Mouse (Mus musculus) CH12.LX (cell line): ENCODE data around the gene Osbpl5. TPM values are rescaled to one million over a fixed set of nuclear protein-coding genes. Genes with fewer than 3 reads are reported as not detected.

Experiments used
- DNase-seq: peaks from one replicate; pipeline ENCODE4 v3.0.0-alpha.2; 2013; ENCODE audit errors: extremely low read depth
- H3K27ac ChIP-seq: 2 replicates; pipeline ENCODE4 v1.5.1; 2012; ENCODE audit warnings: low read depth, mild to moderate bottlenecking, control low read depth, moderate library complexity; ENCODE audit not compliant: insufficient read depth
- H3K27me3 ChIP-seq: replicated peaks from 2 replicates; pipeline ENCODE3; 2012; ENCODE audit warnings: inconsistent platforms
- H3K36me3 ChIP-seq, 2 experiments: replicated peaks in 1 of 2; 2 replicates each; pipeline versions ENCODE3 to v1.6.1; 2012; ENCODE audit warnings: inconsistent platforms in 1 of 2, low read length in 1 of 2, mild to moderate bottlenecking in 1 of 2, mixed read lengths in 1 of 2, moderate library complexity in 1 of 2; ENCODE audit not compliant: control insufficient read depth in 1 of 2, insufficient read depth in 1 of 2
- H3K4me1 ChIP-seq, 2 experiments: 2 replicates each; pipeline ENCODE4 v1.6.1; 2012; ENCODE audit warnings: inconsistent platforms in 1 of 2, moderate library complexity in 1 of 2; ENCODE audit not compliant: insufficient read depth in 2 of 2, control insufficient read depth in 1 of 2
- H3K4me2 ChIP-seq: 2 replicates; pipeline ENCODE4 v1.6.1; 2012; ENCODE audit warnings: low read depth, mild to moderate bottlenecking, control low read depth; ENCODE audit not compliant: poor library complexity, insufficient read depth, severe bottlenecking
- H3K4me3 ChIP-seq, 3 experiments: fragments of 150-350 bp in 1 of 3; sonication (generic) in 1 of 3; replicated peaks in 1 of 3; 2 replicates each; pipeline versions ENCODE3 to v1.5.1; 2011 to 2012; ENCODE audit warnings: low read depth in 2 of 3, low read length in 2 of 3, mild to moderate bottlenecking in 2 of 3, moderate library complexity in 2 of 3, control low read depth in 1 of 3, improper control_type of control experiment in 1 of 3, inconsistent platforms in 1 of 3, mixed read lengths in 1 of 3; ENCODE audit not compliant: poor library complexity in 1 of 3
- H3K79me2 ChIP-seq: replicated peaks from 2 replicates; pipeline ENCODE4 v1.6.1; 2012; ENCODE audit warnings: mild to moderate bottlenecking, moderate library complexity; ENCODE audit not compliant: control insufficient read depth, poor library complexity, insufficient read depth, severe bottlenecking; ENCODE audit errors: extremely low read depth
- H3K9ac ChIP-seq: 2 replicates; pipeline ENCODE4 v1.6.1; 2012; ENCODE audit warnings: low read depth, mild to moderate bottlenecking, control low read depth, moderate library complexity; ENCODE audit not compliant: insufficient read depth
- H3K9me3 ChIP-seq: replicated peaks from 2 replicates; pipeline ENCODE3; 2012; ENCODE audit warnings: low read length, inconsistent platforms, mixed read lengths
- BHLHE40 ChIP-seq: IDR thresholded peaks from 2 replicates; pipeline ENCODE4 v1.6.1; 2011; ENCODE audit warnings: mild to moderate bottlenecking, low read depth, low read length, improper control_type of control experiment
- CHD1 ChIP-seq: IDR thresholded peaks from 2 replicates; pipeline ENCODE4 v1.6.1; 2012; ENCODE audit warnings: low read depth, low read length, improper control_type of control experiment, inconsistent platforms
- CTCF ChIP-seq, 2 experiments: IDR thresholded peaks in 1 of 2; conservative IDR thresholded peaks in 1 of 2; 2 replicates each; pipeline ENCODE4 v1.5.1; 2011 to 2012; ENCODE audit warnings: low read depth in 2 of 2, low read length in 2 of 2, improper control_type of control experiment in 1 of 2, inconsistent platforms in 1 of 2, mild to moderate bottlenecking in 1 of 2, moderate library complexity in 1 of 2
- E2F4 ChIP-seq: IDR thresholded peaks from 2 replicates; pipeline ENCODE4 v1.6.1; 2011; ENCODE audit warnings: low read depth, low read length, improper control_type of control experiment; ENCODE audit not compliant: insufficient replicate concordance
- ELF1 ChIP-seq: IDR thresholded peaks from 2 replicates; pipeline ENCODE4 v1.6.1; 2014; ENCODE audit warnings: low read depth, mild to moderate bottlenecking, inconsistent platforms, low read length, improper control_type of control experiment
- EP300 ChIP-seq: IDR thresholded peaks from 2 replicates; pipeline ENCODE4 v1.6.1; 2011; ENCODE audit warnings: low read length, improper control_type of control experiment
- ETS1 ChIP-seq: conservative IDR thresholded peaks from 2 replicates; pipeline ENCODE4 v1.6.1; 2012; ENCODE audit warnings: low read depth, mild to moderate bottlenecking, inconsistent platforms, low read length, improper control_type of control experiment, moderate library complexity
- GABPA ChIP-seq: IDR thresholded peaks from 2 replicates; pipeline ENCODE4 v1.6.1; 2012; ENCODE audit warnings: low read depth, low read length, improper control_type of control experiment, inconsistent platforms; ENCODE audit not compliant: insufficient replicate concordance
- JUND ChIP-seq: conservative IDR thresholded peaks from 2 replicates; pipeline ENCODE4 v1.6.1; 2011; ENCODE audit warnings: low read depth, low read length, improper control_type of control experiment
- MAFK ChIP-seq: IDR thresholded peaks from 2 replicates; pipeline ENCODE4 v1.6.1; 2011; ENCODE audit warnings: low read length, improper control_type of control experiment; ENCODE audit not compliant: insufficient replicate concordance
- MAX ChIP-seq: IDR thresholded peaks from 2 replicates; pipeline ENCODE4 v1.6.1; 2011; ENCODE audit warnings: low read length, improper control_type of control experiment
- MAZ ChIP-seq: IDR thresholded peaks from 2 replicates; pipeline ENCODE4 v1.6.1; 2012; ENCODE audit warnings: low read depth, mild to moderate bottlenecking, inconsistent platforms, low read length, improper control_type of control experiment, moderate library complexity
- MEF2A ChIP-seq: IDR thresholded peaks from 2 replicates; pipeline ENCODE4 v1.6.1; 2014; ENCODE audit warnings: low read depth, mild to moderate bottlenecking, inconsistent platforms, low read length, improper control_type of control experiment, borderline replicate concordance
- MYC ChIP-seq: IDR thresholded peaks from 2 replicates; pipeline ENCODE4 v1.6.1; 2011; ENCODE audit warnings: low read depth, mild to moderate bottlenecking, improper control_type of control experiment, low read length
- NELFE ChIP-seq: IDR thresholded peaks from 2 replicates; pipeline ENCODE4 v1.6.1; 2011; ENCODE audit warnings: low read depth, low read length, improper control_type of control experiment
- NRF1 ChIP-seq: IDR thresholded peaks from 2 replicates; pipeline ENCODE4 v1.6.1; 2014; ENCODE audit warnings: low read depth, mild to moderate bottlenecking, inconsistent platforms, low read length, improper control_type of control experiment, moderate library complexity
- PAX5 ChIP-seq: IDR thresholded peaks from 2 replicates; pipeline ENCODE4 v1.6.1; 2012; ENCODE audit warnings: low read length, inconsistent platforms, mixed read lengths
- POLR2A ChIP-seq: IDR thresholded peaks from 2 replicates; pipeline ENCODE4 v1.6.1; 2011; ENCODE audit warnings: low read depth, mild to moderate bottlenecking, improper control_type of control experiment, low read length
- RAD21 ChIP-seq: IDR thresholded peaks from 2 replicates; pipeline ENCODE4 v1.6.1; 2011; ENCODE audit warnings: low read depth, mild to moderate bottlenecking, low read length, improper control_type of control experiment, moderate library complexity
- RCOR1 ChIP-seq: conservative IDR thresholded peaks from 2 replicates; pipeline ENCODE4 v1.6.1; 2012; ENCODE audit warnings: low read depth, mild to moderate bottlenecking, inconsistent platforms, low read length, improper control_type of control experiment
- SMC3 ChIP-seq: IDR thresholded peaks from 2 replicates; pipeline ENCODE4 v1.6.1; 2011; ENCODE audit warnings: low read depth, low read length, improper control_type of control experiment
- TBP ChIP-seq: conservative IDR thresholded peaks from 2 replicates; pipeline ENCODE4 v1.6.1; 2011; ENCODE audit warnings: low read depth, low read length, improper control_type of control experiment
- TCF12 ChIP-seq: IDR thresholded peaks from 2 replicates; pipeline ENCODE4 v1.6.1; 2014; ENCODE audit warnings: low read depth, mild to moderate bottlenecking, inconsistent platforms, low read length, improper control_type of control experiment
- UBTF ChIP-seq: IDR thresholded peaks from 2 replicates; pipeline ENCODE4 v1.6.1; 2012; ENCODE audit warnings: low read depth, mild to moderate bottlenecking, inconsistent platforms, low read length, improper control_type of control experiment, moderate library complexity
- USF1 ChIP-seq: IDR thresholded peaks from 2 replicates; pipeline ENCODE4 v1.6.1; 2014; ENCODE audit warnings: low read depth, mild to moderate bottlenecking, inconsistent platforms, low read length, improper control_type of control experiment
- ZC3H11A ChIP-seq: IDR thresholded peaks from 2 replicates; pipeline ENCODE4 v1.6.1; 2012; ENCODE audit warnings: low read depth, mild to moderate bottlenecking, inconsistent platforms, low read length, improper control_type of control experiment
- ZNF384 ChIP-seq: IDR thresholded peaks from 2 replicates; pipeline ENCODE4 v1.6.1; 2012; ENCODE audit warnings: low read depth, low read length, improper control_type of control experiment, inconsistent platforms
- dilution Hi-C: fragments of 300-500 bp; cut with MboI; formaldehyde crosslinking; loops from 2 replicates; pipeline ENCODE4 v1.14.3; 2020; ENCODE audit warnings: low sequenced_read_pairs; ENCODE audit not compliant: extremely low pct_unique_long_range_greater_than_20kb, extremely low pct_ligation_motif_present
- in situ Hi-C: fragments of 300-500 bp; cut with MboI; formaldehyde crosslinking; loops from 3 replicates; pipeline ENCODE4 v1.14.3; 2019; ENCODE audit warnings: low sequenced_read_pairs, low pct_ligation_motif_present, low pct_unique_long_range_greater_than_20kb, mixed read lengths
- polyA plus RNA-seq: library from polyadenylated mRNA; unstranded; fragments of >175 nt; gene quantifications from 2 replicates; pipeline ENCODE4 v1.2.1, GENCODE M21; 2012; ENCODE audit warnings: low read depth; ENCODE audit not compliant: insufficient read length
- total RNA-seq, 2 experiments: library from RNA; depleted of rRNA; stranded (reverse); fragments of 300-350 nt in 1 of 2; fragments of >200 nt in 1 of 2; gene quantifications; 2 replicates each; pipeline ENCODE4 v1.2.3; 2012 to 2014

The Osbpl5 gene
- total and polyA plus RNA-seq, 3 experiments: 1.1 to 2.2 (median 1.7) TPM

DNA sequence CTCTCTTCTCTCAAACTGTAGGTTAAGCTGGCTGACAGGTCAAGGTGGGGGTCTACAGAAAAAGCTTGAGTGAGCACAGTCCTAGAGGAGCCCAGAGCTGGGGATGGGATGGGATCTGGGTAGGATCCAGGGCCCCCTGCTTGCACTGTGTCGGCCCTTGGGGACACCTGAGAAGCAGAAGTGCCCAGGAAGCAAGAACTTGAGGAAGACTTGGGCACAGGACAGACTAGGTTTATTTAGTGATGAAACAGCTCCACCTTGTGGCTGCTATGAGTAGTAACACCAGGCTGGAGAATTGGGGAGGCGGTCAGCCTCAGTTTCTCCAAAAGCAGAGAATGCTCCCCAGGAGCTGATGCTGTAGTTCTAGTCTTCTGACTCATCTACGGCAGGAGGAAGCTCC is 7.0 kb upstream of the Osbpl5 start:
- no peak overlapping the region for H3K4me3 ChIP-seq
- H3K9ac ChIP-seq: no peak overlapping the region
- in situ Hi-C loops (loop anchor here (5.0 kb wide), 1 partner anchor 166 kb away; no protein-coding TSS in a partner anchor), dilution Hi-C loops (no loop called here)
- TF ChIP-seq NRF1 (0 out of 2 replicates have a peak, but pooled peaks have one; percentile 18), E2F4 (no peak), SMC3 (peak; percentile 82), RAD21 (peak; percentile 86), ZC3H11A (peak; percentile 20; the same call in 1 of the 2 replicates), BHLHE40 (no peak), NELFE (no peak), CTCF (conservative IDR thresholded peaks at IDR 0.05 in 1 of 2, IDR thresholded peaks at IDR 0.05 in 1 of 2; ENCODE audit: low read depth in 2 of 2, low read length in 2 of 2) (peak; percentile 89 to 91), JUND (no peak), GABPA (no peak), UBTF (no peak), ELF1 (no peak)
- no peaks in the 10 kb centered on the region for H3K4me1 ChIP-seq
- no peak overlapping the region for H3K4me2 ChIP-seq
- no peaks in the 10 kb centered on the region for H3K36me3 ChIP-seq
- peak; percentile 43 for DNase-seq
- H3K27me3 ChIP-seq: peaks cover 72% of the 10 kb centered on the region
- H3K27ac ChIP-seq: no peak overlapping the region
- H3K79me2 ChIP-seq: no peaks in the 10 kb centered on the region
- H3K9me3 ChIP-seq: no peaks in the 10 kb centered on the region

DNA sequence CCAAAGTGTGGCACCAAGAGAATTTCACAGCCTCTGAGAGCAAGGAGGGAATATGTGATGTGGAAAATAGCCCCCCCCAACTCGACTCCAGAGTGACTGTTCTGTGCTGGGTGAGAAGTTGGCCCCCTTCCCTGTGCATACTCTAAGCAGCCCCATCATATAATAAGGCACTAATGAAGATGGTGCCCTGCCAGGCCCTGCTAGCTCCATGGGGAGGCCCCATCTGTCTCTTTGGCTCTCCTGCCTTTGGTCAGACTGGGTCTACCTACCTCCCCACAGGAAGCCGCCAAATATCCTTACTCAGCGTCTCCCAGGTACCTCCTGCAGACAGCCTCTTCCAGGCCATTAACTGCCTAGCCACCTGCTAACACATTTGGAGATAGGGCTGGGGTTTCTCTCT is 2.2 kb upstream of the Osbpl5 start:
- Histone ChIP-seq H3K9ac (no peak overlapping the region), H3K4me2 (no peak overlapping the region), H3K79me2 (no peaks in the 10 kb centered on the region), H3K27ac (no peak overlapping the region), H3K36me3 (no peaks in the 10 kb centered on the region), H3K27me3 (peaks cover 60% of the 10 kb centered on the region), H3K4me1 (peaks cover 6 to 10% of the 10 kb centered on the region in 2 experiments; a peak in 3 of 4 replicates), H3K9me3 (no peaks in the 10 kb centered on the region), H3K4me3 (no peak overlapping the region)
- in situ Hi-C loops (no loop called here), dilution Hi-C loops (no loop called here)
- TF ChIP-seq ETS1 (no peak), CHD1 (no peak), TCF12 (no peak), PAX5 (no peak), E2F4 (no peak), MAX (no peak), MYC (no peak), ZC3H11A (no peak), CTCF (conservative IDR thresholded peaks at IDR 0.05 in 1 of 2, IDR thresholded peaks at IDR 0.05 in 1 of 2; ENCODE audit: low read depth in 2 of 2, low read length in 2 of 2) (no peak), USF1 (no peak), MEF2A (no peak), ELF1 (no peak), EP300 (no peak), MAFK (no peak), MAZ (no peak), ZNF384 (no peak), POLR2A (no peak), NELFE (no peak), RCOR1 (no peak), TBP (no peak)
- no peak for DNase-seq
